Mouse (Mus musculus) CH12.LX (cell line): ENCODE results near the gene Txndc16.

Experiments
- CTCF ChIP-seq, 2 experiments: IDR thresholded peaks in 1 of 2; conservative IDR thresholded peaks in 1 of 2; 2 replicates each; pipeline ENCODE4 v1.5.1; 2011 to 2012; ENCODE audit warnings: low read depth in 2 of 2, low read length in 2 of 2, improper control_type of control experiment in 1 of 2, inconsistent platforms in 1 of 2, mild to moderate bottlenecking in 1 of 2, moderate library complexity in 1 of 2
- ETS1 ChIP-seq: conservative IDR thresholded peaks from 2 replicates; pipeline ENCODE4 v1.6.1; 2012; ENCODE audit warnings: low read depth, mild to moderate bottlenecking, inconsistent platforms, low read length, improper control_type of control experiment, moderate library complexity
- HCFC1 ChIP-seq: IDR thresholded peaks from 2 replicates; pipeline ENCODE4 v1.6.1; 2012; ENCODE audit warnings: low read depth, mild to moderate bottlenecking, inconsistent platforms, low read length, improper control_type of control experiment
- MAFK ChIP-seq: IDR thresholded peaks from 2 replicates; pipeline ENCODE4 v1.6.1; 2011; ENCODE audit warnings: low read length, improper control_type of control experiment; ENCODE audit not compliant: insufficient replicate concordance
- MAX ChIP-seq: IDR thresholded peaks from 2 replicates; pipeline ENCODE4 v1.6.1; 2011; ENCODE audit warnings: low read length, improper control_type of control experiment
- MXI1 ChIP-seq: IDR thresholded peaks from 2 replicates; pipeline ENCODE4 v1.6.1; 2011; ENCODE audit warnings: mild to moderate bottlenecking, low read depth, low read length, improper control_type of control experiment
- MYC ChIP-seq: IDR thresholded peaks from 2 replicates; pipeline ENCODE4 v1.6.1; 2011; ENCODE audit warnings: low read depth, mild to moderate bottlenecking, improper control_type of control experiment, low read length
- POLR2A ChIP-seq: IDR thresholded peaks from 2 replicates; pipeline ENCODE4 v1.6.1; 2011; ENCODE audit warnings: low read depth, mild to moderate bottlenecking, improper control_type of control experiment, low read length
- TCF12 ChIP-seq: IDR thresholded peaks from 2 replicates; pipeline ENCODE4 v1.6.1; 2014; ENCODE audit warnings: low read depth, mild to moderate bottlenecking, inconsistent platforms, low read length, improper control_type of control experiment
- ZNF384 ChIP-seq: IDR thresholded peaks from 2 replicates; pipeline ENCODE4 v1.6.1; 2012; ENCODE audit warnings: low read depth, low read length, improper control_type of control experiment, inconsistent platforms

DNA sequence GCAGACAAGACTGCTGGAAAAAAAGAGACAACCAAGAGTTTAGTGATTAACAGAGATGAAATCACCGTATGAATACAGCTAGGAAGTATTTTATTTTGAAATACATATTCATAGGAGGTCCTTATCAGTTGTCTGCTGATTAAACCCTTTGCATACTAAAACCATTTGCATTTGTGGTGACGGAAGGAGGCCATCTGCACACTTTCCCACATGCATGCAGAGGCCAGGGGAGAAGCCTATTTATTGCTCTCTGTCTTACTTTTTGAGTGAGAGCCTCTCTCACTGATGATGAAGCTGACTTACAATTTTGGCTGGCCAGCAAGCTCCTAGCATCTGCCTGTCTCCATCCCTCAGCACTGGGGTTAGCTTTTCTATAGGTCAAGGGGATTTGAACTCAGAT, 84.2 kb downstream of the Txndc16 start:
- TF ChIP-seq POLR2A (no peak), HCFC1 (no peak), TCF12 (no peak), CTCF (conservative IDR thresholded peaks at IDR 0.05 in 1 of 2, IDR thresholded peaks at IDR 0.05 in 1 of 2; ENCODE audit: low read depth in 2 of 2, low read length in 2 of 2) (no peak), ETS1 (no peak), MAFK (no peak), MAX (no peak), MYC (no peak), ZNF384 (no peak), MXI1 (no peak)
